Comparison of ENCODE assay signal across 29 mouse cellular contexts in genomic region chr13:25899871-25900270, GRCm38 (mm10).
DNase-seq lines count a peak whose midpoint lies in the region; ATAC-seq and TF ChIP-seq lines count a peak whose summit lies in the region.
"Had no signal": no experiment of that assay in that cellular context is flagged by ENCODE, and none has a peak within 500 bp of the region (broad histone marks: within the 10 kb centered on the region; RNA-seq: fewer than 3 reads in every experiment).

No protein-coding gene starts in this region.

- H3K4me1 ChIP-seq in forebrain, embryonic 14.5 days (ENCODE audit: control insufficient read depth, insufficient read depth, low read length): no peaks in the 10 kb centered on the region
- no peaks in the 10 kb centered on the region for H3K4me1 ChIP-seq in forebrain, embryonic 11.5 days (replicated peaks; ENCODE audit: control insufficient read depth, insufficient read depth, low read length)
- no peaks in the 10 kb centered on the region for H3K4me1 ChIP-seq in hindbrain, embryonic 13.5 days (replicated peaks)
- H3K4me1 ChIP-seq in hindbrain, embryonic 11.5 days (replicated peaks; ENCODE audit: control insufficient read depth, insufficient read depth, low read length): no peaks in the 10 kb centered on the region
- peaks cover 7% of the 10 kb centered on the region for H3K4me1 ChIP-seq in midbrain, embryonic 10.5 days
- H3K4me1 ChIP-seq in midbrain, embryonic 11.5 days (ENCODE audit: control insufficient read depth, insufficient read depth, low read length): no peaks in the 10 kb centered on the region
- no peaks in the 10 kb centered on the region for H3K4me1 ChIP-seq in lung, postnatal 0 days (ENCODE audit: insufficient read depth, low read depth, low read length)
- H3K4me1 ChIP-seq: embryonic facial prominence, embryonic 13.5 days; heart, embryonic 15.5 days; hindbrain, embryonic 15.5 days; limb, embryonic 12.5 days; midbrain, embryonic 12.5 days; neural tube, embryonic 13.5 days had no signal

- no peak overlapping the region for H3K9ac ChIP-seq in forebrain, embryonic 14.5 days (ENCODE audit: low read length)
- H3K9ac ChIP-seq in forebrain, embryonic 11.5 days (ENCODE audit: low read length): no peak overlapping the region
- no peak overlapping the region for H3K9ac ChIP-seq in hindbrain, embryonic 13.5 days
- H3K9ac ChIP-seq in hindbrain, embryonic 11.5 days (ENCODE audit: low read depth, low read length): no peak overlapping the region
- no peak overlapping the region for H3K9ac ChIP-seq in midbrain, embryonic 11.5 days (ENCODE audit: low read length)
- H3K9ac ChIP-seq in lung, postnatal 0 days (replicated peaks; ENCODE audit: low read depth): no peak overlapping the region
- H3K9ac ChIP-seq: embryonic facial prominence, embryonic 13.5 days; heart, embryonic 15.5 days; hindbrain, embryonic 15.5 days; limb, embryonic 12.5 days; liver, postnatal 0 days; midbrain, embryonic 12.5 days; neural tube, embryonic 13.5 days had no signal

- no peak overlapping the region for H3K27ac ChIP-seq in forebrain, embryonic 14.5 days (ENCODE audit: low read depth, low read length)
- H3K27ac ChIP-seq in forebrain, embryonic 11.5 days (ENCODE audit: low read depth, low read length): no peak overlapping the region
- peak overlapping the region; percentile 30; the same call in 1 of the 2 replicates for H3K27ac ChIP-seq in hindbrain, embryonic 13.5 days
- no peak overlapping the region for H3K27ac ChIP-seq in hindbrain, embryonic 11.5 days (ENCODE audit: low read depth, low read length)
- H3K27ac ChIP-seq in midbrain, embryonic 10.5 days (replicated peaks): peak overlapping the region; percentile 46; the same call in 1 of the 2 replicates
- no peak overlapping the region for H3K27ac ChIP-seq in midbrain, embryonic 11.5 days (ENCODE audit: low read depth, low read length)
- H3K27ac ChIP-seq in lung, postnatal 0 days (ENCODE audit: low read length): no peak overlapping the region
- H3K27ac ChIP-seq: embryonic facial prominence, embryonic 13.5 days; heart, embryonic 15.5 days; hindbrain, embryonic 15.5 days; kidney, postnatal 0 days; limb, embryonic 12.5 days; midbrain, embryonic 12.5 days; neural tube, embryonic 13.5 days; stomach, postnatal 0 days had no signal

- DNase-seq in forebrain, embryonic 14.5 days (ENCODE audit: low spot score): peak; percentile 36
- no peak for DNase-seq in forebrain, embryonic 11.5 days (ENCODE audit: low spot score)
- no peak for DNase-seq in hindbrain, embryonic 11.5 days (ENCODE audit: low spot score)
- DNase-seq in midbrain, embryonic 10.5 days (ENCODE audit: low spot score): no peak
- no peak for DNase-seq in midbrain, embryonic 11.5 days (ENCODE audit: low spot score, missing footprints)
- DNase-seq in brain, embryonic 18.5 days (ENCODE audit: low read depth, low spot score): peak; percentile 34
- DNase-seq in lung, postnatal 0 days (ENCODE audit: low spot score): no peak
- DNase-seq: adrenal gland, adult 8-10 months; cerebellum, adult 8-10 months; cerebellum, postnatal 36 days; embryo, embryonic 11 days; heart, postnatal 36 days; kidney, adult 2 months; liver, postnatal 0 days; lung, postnatal 10 days; retina, postnatal 1 day had no signal

- no peaks in the 10 kb centered on the region for H3K9me3 ChIP-seq in forebrain, embryonic 14.5 days (replicated peaks; ENCODE audit: control insufficient read depth, low read length)
- H3K9me3 ChIP-seq in forebrain, embryonic 11.5 days (ENCODE audit: control insufficient read depth, low read length): no peaks in the 10 kb centered on the region
- H3K9me3 ChIP-seq in hindbrain, embryonic 13.5 days: no peaks in the 10 kb centered on the region
- H3K9me3 ChIP-seq in hindbrain, embryonic 11.5 days (ENCODE audit: control insufficient read depth, low read length): no peaks in the 10 kb centered on the region
- no peaks in the 10 kb centered on the region for H3K9me3 ChIP-seq in midbrain, embryonic 10.5 days (replicated peaks)
- no peaks in the 10 kb centered on the region for H3K9me3 ChIP-seq in midbrain, embryonic 11.5 days (ENCODE audit: control insufficient read depth, low read length)
- H3K9me3 ChIP-seq in lung, postnatal 0 days (ENCODE audit: low read length): no peaks in the 10 kb centered on the region
- H3K9me3 ChIP-seq: embryonic facial prominence, embryonic 13.5 days; heart, embryonic 15.5 days; hindbrain, embryonic 15.5 days; limb, embryonic 12.5 days; midbrain, embryonic 12.5 days; neural tube, embryonic 13.5 days had no signal

- no peak overlapping the region for H3K4me3 ChIP-seq in forebrain, embryonic 14.5 days (ENCODE audit: low read depth, low read length)
- no peak overlapping the region for H3K4me3 ChIP-seq in forebrain, embryonic 11.5 days (ENCODE audit: low read depth, low read length)
- H3K4me3 ChIP-seq in hindbrain, embryonic 13.5 days: no peak overlapping the region
- H3K4me3 ChIP-seq in hindbrain, embryonic 11.5 days (ENCODE audit: low read depth, low read length): no peak overlapping the region
- H3K4me3 ChIP-seq in midbrain, embryonic 10.5 days: no peak overlapping the region
- H3K4me3 ChIP-seq in midbrain, embryonic 11.5 days (ENCODE audit: low read depth, low read length): no peak overlapping the region
- no peak overlapping the region for H3K4me3 ChIP-seq in lung, postnatal 0 days (ENCODE audit: low read depth, low read length)
- H3K4me3 ChIP-seq: embryonic facial prominence, embryonic 13.5 days; erythroblast, embryonic 14.5 days; heart, embryonic 15.5 days; hindbrain, embryonic 15.5 days; limb, embryonic 12.5 days; midbrain, embryonic 12.5 days; myocyte; neural tube, embryonic 13.5 days had no signal

- WGBS in forebrain, embryonic 14.5 days: 79% methylated on average over 5 of the region's 5 CpGs
- 84% methylated on average over 5 of the region's 5 CpGs for WGBS in forebrain, embryonic 11.5 days
- WGBS in hindbrain, embryonic 13.5 days: 83% methylated on average over 5 of the region's 5 CpGs
- WGBS in hindbrain, embryonic 11.5 days: 88% methylated on average over 5 of the region's 5 CpGs
- 81% methylated on average over 5 of the region's 5 CpGs for WGBS in midbrain, embryonic 10.5 days
- WGBS in midbrain, embryonic 11.5 days: 85% methylated on average over 5 of the region's 5 CpGs
- 87% methylated on average over 5 of the region's 5 CpGs for WGBS in lung, postnatal 0 days

- TF ChIP-seq CTCF in lung, postnatal 0 days (IDR thresholded peaks at IDR 0.05): no peak

- no peaks in the 10 kb centered on the region for H3K36me3 ChIP-seq in forebrain, embryonic 14.5 days (ENCODE audit: control insufficient read depth, insufficient read depth, low read length)
- no peaks in the 10 kb centered on the region for H3K36me3 ChIP-seq in forebrain, embryonic 11.5 days (ENCODE audit: control insufficient read depth, insufficient read depth, low read length)
- no peaks in the 10 kb centered on the region for H3K36me3 ChIP-seq in hindbrain, embryonic 13.5 days
- H3K36me3 ChIP-seq in hindbrain, embryonic 11.5 days (ENCODE audit: control insufficient read depth, insufficient read depth, low read length): no peaks in the 10 kb centered on the region
- no peaks in the 10 kb centered on the region for H3K36me3 ChIP-seq in midbrain, embryonic 10.5 days
- no peaks in the 10 kb centered on the region for H3K36me3 ChIP-seq in midbrain, embryonic 11.5 days (ENCODE audit: control insufficient read depth, insufficient read depth, low read length)
- no peaks in the 10 kb centered on the region for H3K36me3 ChIP-seq in lung, postnatal 0 days (ENCODE audit: insufficient read depth, low read length)
- H3K36me3 ChIP-seq: embryonic facial prominence, embryonic 13.5 days; heart, embryonic 15.5 days; hindbrain, embryonic 15.5 days; limb, embryonic 12.5 days; midbrain, embryonic 12.5 days; neural tube, embryonic 13.5 days had no signal

- TF ChIP-seq EP300 in lung, postnatal 0 days (IDR thresholded peaks at IDR 0.05): no peak

- no peak overlapping the region for H3K4me2 ChIP-seq in forebrain, embryonic 14.5 days (ENCODE audit: low read length)
- H3K4me2 ChIP-seq in forebrain, embryonic 11.5 days (ENCODE audit: low read depth, low read length, severe bottlenecking): no peak overlapping the region
- H3K4me2 ChIP-seq in hindbrain, embryonic 13.5 days: no peak overlapping the region
- no peak overlapping the region for H3K4me2 ChIP-seq in hindbrain, embryonic 11.5 days (replicated peaks; ENCODE audit: low read depth, low read length)
- H3K4me2 ChIP-seq in midbrain, embryonic 11.5 days: no peak overlapping the region
- no peak overlapping the region for H3K4me2 ChIP-seq in lung, postnatal 0 days (replicated peaks; ENCODE audit: low read depth, low read length)
- H3K4me2 ChIP-seq: embryonic facial prominence, embryonic 13.5 days; heart, embryonic 15.5 days; hindbrain, embryonic 15.5 days; limb, embryonic 12.5 days; liver, embryonic 11.5 days; midbrain, embryonic 12.5 days; neural tube, embryonic 13.5 days had no signal

- H3K27me3 ChIP-seq in forebrain, embryonic 14.5 days (replicated peaks; ENCODE audit: control insufficient read depth, insufficient read depth, low read length): no peaks in the 10 kb centered on the region
- H3K27me3 ChIP-seq in forebrain, embryonic 11.5 days (ENCODE audit: control insufficient read depth, insufficient read depth, low read length): no peaks in the 10 kb centered on the region
- H3K27me3 ChIP-seq in hindbrain, embryonic 13.5 days: no peaks in the 10 kb centered on the region
- H3K27me3 ChIP-seq in hindbrain, embryonic 11.5 days (ENCODE audit: control insufficient read depth, insufficient read depth, low read length): no peaks in the 10 kb centered on the region
- H3K27me3 ChIP-seq in midbrain, embryonic 10.5 days (ENCODE audit: low read depth, poor library complexity, severe bottlenecking): no peaks in the 10 kb centered on the region
- no peaks in the 10 kb centered on the region for H3K27me3 ChIP-seq in midbrain, embryonic 11.5 days (ENCODE audit: control insufficient read depth, insufficient read depth, low read length)
- H3K27me3 ChIP-seq in lung, postnatal 0 days (replicated peaks; ENCODE audit: insufficient read depth, low read length): no peaks in the 10 kb centered on the region
- H3K27me3 ChIP-seq: embryonic facial prominence, embryonic 13.5 days; heart, embryonic 15.5 days; hindbrain, embryonic 15.5 days; limb, embryonic 12.5 days; midbrain, embryonic 12.5 days; neural tube, embryonic 13.5 days had no signal

- ATAC-seq in forebrain, embryonic 14.5 days: no peak
- ATAC-seq in forebrain, embryonic 11.5 days (replicated peaks; ENCODE audit: low FRiP score): no peak
- ATAC-seq in hindbrain, embryonic 13.5 days (ENCODE audit: low FRiP score): no peak
- ATAC-seq in hindbrain, embryonic 11.5 days (ENCODE audit: low FRiP score): no peak
- ATAC-seq in midbrain, embryonic 11.5 days (ENCODE audit: low FRiP score): no peak
- no peak for ATAC-seq in lung, postnatal 0 days
- ATAC-seq: activated CD4-positive, CD25-positive, alpha-beta regulatory T cell, adult 4 months; liver, postnatal 0 days had no signal

Comparison
In these comparisons a context has a peak if more than half of its experiments do, and no peak if none do; other contexts are left out.
1. DNase-seq: peak in forebrain, embryonic 14.5 days (single experiment) and brain, embryonic 18.5 days (single experiment); none in forebrain, embryonic 11.5 days (single experiment), hindbrain, embryonic 11.5 days (single experiment), midbrain, embryonic 10.5 days (single experiment), midbrain, embryonic 11.5 days (single experiment) and lung, postnatal 0 days (single experiment).
2. H3K27ac ChIP-seq: peak in hindbrain, embryonic 13.5 days (single experiment) and midbrain, embryonic 10.5 days (single experiment); none in forebrain, embryonic 14.5 days (single experiment), forebrain, embryonic 11.5 days (single experiment), hindbrain, embryonic 11.5 days (single experiment), midbrain, embryonic 11.5 days (single experiment) and lung, postnatal 0 days (single experiment).